Mouse (Mus musculus): ENCODE results near the gene Borcs7.

The Borcs7 gene

DNA sequence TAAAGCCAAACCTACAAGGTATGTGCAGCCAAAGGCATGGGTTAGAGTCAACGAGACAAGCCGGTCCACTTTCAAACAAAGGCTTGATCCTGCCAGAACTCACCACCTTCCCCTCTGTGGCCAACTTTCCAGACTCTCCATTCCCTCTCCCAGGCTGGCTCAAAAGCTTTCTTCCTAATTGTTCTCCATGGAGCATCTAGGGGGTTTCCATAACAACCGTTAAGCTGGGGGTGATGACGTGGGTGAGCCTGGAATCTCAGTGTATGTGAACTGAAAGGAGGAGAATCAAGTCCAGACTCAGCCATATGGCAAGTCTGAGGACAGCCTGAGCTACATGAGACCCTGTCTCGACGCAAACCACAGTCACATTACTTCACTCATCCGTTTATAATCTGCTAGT lies 24.2 kb upstream of the Borcs7 start:
- DNase-seq = no peak

DNA sequence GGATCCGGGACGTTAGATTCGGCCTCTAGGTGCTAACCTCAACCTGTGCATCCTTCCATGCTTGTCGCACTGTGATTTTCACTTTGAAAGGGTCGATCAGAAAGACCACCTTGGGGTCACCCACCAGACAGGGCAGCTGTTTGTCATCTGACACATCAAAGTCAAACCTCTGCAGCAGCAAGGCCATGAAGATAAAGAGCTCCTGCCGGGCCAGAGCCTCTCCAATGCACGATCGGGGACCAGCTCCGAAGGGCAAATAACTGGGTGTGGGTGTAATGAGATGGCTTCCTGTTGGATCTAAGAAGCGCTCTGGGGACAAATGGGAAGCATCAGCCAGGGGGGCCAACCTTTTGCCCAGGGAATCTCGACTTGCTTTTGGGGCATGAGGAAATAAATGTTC lies 22.4 kb upstream of the Borcs7 start:
- DNase-seq = no peak

DNA sequence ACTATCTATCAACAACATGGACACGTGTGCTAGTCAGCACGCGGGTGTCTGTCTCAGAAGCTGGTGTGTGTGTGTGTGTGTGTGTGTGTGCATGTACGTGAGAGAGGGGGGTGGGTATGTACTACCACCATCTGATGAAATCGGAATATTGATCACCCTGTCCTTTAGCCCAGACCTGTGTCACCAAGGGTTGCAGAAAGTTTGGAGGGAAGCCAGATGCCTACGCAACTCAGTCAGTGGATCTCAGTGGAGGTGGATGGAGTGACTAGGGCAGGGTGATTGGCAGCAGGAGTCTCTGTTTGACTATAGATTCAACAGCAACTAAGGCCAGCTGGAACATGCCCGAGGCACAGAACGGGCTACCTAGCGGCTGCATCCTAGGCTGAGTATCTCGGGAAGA lies 21.4 kb upstream of the Borcs7 start:
- DNase-seq = no peak

DNA sequence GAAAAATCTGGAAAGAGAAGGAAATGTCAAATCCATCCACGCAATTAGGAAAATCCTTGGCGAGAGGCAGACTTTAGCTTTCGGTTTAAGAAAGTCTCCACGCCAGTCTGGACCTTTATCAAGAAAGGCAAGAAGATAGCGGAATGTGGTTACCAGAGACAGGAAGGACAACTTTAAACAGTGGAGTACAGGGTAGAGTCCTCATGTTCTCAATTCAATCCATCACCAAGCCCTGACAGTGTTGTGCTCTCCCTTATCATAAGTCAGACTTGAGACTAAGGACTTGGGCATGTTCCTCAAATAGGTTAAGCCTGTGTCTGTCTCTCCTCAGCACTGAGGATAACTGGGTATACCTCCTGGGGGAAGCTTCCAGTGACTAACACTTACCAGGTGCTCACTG lies 19.9 kb upstream of the Borcs7 start:
- DNase-seq = no peak

DNA sequence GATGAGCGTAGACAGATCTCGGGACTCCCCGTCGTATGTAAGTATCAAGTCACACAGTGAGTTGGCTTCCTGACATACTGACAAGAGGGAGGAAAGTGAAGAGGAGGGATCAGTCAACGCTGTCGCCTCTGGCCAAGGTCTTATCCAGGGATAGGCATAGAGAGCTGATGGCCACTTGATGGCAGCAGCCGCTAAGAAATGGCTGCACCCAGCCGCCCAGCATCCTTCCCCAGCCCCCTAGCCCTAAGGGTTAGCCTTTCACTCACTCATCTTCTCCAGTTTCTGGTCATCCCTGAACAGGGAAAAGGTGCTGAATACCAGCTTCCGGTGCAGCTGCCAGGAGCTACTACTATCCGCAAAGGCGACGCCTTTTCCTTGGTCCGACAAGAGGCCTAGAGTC lies 19.0 kb upstream of the Borcs7 start:
- DNase-seq = peak; percentile 66 to 81

- DNase-seq = no peak
These were observed 16.8 kb upstream of the Borcs7 start, which contains the start of gene Cyp17a1 for GRCm38 (mm10) chr19:46672766-46673418. Gene Cyp17a1 (minus strand): TSS chr19:46673172.

GRCm38 (mm10) chr19:46675641-46676040 lies 14.1 kb upstream of the Borcs7 start:
- DNase-seq = no peak

GRCm38 (mm10) chr19:46679720-46680383 lies 9.9 kb upstream of the Borcs7 start:
- no peak for DNase-seq

DNA sequence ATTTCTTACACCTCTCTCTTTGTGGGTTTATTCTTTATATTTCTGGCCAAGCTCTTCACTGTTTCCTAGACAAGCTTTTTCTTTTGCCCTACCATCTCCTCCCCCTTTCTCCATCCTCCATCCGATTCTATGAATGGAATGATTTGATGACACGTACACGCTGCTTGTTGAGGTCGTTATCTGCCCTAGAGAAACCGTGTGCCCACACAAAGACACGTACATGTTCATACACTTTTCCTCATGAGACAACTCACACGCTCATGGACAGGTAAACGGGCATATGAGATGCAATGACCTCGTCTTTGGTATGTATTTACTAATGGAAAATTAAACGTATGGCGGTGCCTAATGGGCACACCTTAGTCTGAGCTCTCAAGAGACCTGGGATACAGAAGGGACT lies 681 bp downstream of the Borcs7 start:
- DNase-seq = no peak

GRCm38 (mm10) chr19:46691078-46691477 lies 1.4 kb downstream of the Borcs7 start:
- no peak for DNase-seq

- no peak for DNase-seq
These were observed 3.4 kb downstream of the Borcs7 start for GRCm38 (mm10) chr19:46693146-46693545.

DNA sequence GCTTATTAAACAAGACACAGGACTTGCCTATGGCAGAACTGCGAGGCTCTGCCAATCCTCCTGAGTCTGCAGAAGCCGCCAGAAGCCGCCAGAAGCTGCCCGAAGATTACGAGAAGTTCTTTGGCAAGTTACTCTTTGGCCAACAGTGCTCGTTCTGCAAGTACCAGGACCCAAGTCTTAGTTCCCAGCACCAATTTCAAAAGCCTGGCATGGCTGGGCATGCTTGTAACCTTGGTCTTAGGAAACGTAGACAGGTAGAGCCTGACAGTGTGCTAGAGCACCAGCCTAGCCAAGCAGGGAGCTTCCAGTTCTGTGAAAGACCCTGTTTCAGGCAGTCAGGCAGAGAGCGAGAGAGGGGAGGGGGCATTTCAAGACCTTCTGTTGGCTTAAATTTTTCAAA lies 6.8 kb downstream of the Borcs7 start:
- DNase-seq = no peak

DNA sequence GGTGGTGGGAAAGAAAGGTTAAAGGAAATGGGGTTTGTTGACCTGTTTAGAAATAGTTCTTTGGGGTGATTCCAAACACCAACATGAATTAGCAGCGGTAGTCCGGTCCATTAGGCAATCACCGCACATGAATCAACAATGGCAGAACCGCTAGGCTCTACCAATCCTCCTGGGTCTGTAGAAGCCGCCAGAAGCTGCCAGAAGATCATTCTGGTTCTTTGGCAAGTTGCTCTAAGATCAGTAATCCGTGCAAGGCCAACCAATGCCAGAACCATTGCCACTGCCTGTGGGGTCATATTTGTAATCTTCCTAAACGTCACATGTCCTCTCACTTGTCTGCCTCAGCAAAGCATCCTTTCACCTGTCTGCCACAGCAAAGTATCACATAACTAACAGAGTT lies 7.2 kb downstream of the Borcs7 start:
- no peak for DNase-seq

GRCm38 (mm10) chr19:46697840-46698517 lies 8.3 kb downstream of the Borcs7 start:
- DNase-seq = no peak

GRCm38 (mm10) chr19:46699011-46699481 lies 9.3 kb downstream of the Borcs7 start:
- no peak for DNase-seq

GRCm38 (mm10) chr19:46701156-46701555 lies 11.4 kb downstream of the Borcs7 start:
- no peak for DNase-seq

- no peak for DNase-seq
These were observed 16.2 kb downstream of the Borcs7 start for GRCm38 (mm10) chr19:46705779-46706495.

DNA sequence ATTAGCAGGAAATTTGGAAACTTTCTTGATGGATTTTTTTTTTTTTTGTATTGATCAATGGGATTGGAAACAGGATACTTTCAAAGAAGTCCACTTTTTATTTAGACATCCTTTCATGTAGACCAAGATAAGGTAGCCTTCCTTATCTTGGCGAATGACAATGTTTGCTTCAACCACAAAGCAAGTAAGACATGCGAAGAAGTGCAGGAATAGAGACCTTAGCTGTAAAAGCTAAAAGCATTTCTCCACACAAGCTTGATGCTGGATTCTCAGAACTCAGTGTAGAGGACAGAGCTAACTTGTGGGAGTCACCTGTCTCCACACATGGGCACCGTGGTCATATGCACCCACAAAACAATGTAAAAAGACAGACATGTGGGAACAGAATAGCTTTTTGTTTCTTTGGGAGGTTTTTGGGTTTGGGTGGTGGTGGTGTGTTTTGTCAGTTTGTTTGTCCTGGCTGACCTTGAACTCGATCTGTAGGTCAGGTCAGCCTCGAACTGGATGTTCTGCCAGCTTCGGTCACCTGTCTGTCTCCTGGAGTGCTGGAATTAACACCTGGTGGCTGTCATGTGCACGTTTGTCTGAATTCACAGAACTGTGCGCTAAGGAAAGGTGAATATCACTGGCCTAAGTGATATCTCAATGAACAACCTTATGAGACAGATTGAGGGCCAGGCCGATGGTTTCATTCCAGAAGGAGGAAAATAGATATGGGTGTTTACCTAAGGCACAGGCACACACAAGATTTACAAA lies 17.0 kb downstream of the Borcs7 start:
- no peak for DNase-seq

DNA sequence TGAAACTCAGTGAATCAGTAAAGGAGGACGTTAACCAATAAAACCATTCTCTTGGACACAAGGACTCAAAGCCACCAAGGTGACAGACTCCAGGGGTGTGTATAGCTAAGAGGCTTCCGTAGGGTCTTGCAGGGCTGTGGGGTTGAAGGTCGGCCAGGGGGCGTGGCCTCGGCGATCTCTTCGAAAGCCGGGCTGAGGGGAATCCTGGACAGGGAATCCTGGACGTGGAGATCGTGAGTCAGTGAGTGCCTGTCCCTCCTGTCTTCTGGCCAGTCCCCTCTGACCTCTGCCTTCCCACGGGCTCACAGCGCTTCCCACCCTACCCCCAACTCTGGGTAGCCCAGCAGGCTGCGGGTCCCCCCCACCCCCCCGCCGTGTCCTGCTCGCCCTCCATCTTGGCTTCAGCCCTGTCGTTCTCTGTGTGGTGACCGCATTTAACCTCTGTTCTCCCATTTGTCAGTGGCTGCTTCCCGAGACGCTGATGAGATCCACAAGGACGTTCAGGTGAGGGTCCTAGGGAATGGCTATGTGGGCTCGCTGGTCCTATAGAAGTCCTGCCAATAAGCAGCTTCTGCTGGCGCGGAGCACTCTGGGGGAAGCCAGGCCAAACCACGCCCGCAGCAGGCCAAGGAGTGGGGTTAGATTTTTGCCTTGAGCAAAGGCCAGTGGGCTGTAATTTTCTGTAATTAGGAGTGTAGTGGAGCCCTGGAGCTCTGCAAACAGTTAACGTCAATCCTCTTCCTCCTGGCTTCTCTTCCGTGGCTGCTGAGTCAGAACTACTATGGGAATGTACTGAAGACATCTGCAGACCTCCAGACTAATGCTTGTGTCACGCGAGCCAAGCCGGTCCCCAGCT lies 17.8 kb downstream of the Borcs7 start, which contains the start of gene As3mt:
As3mt (plus strand) TSS at position 163 of the 856 bp plus-strand sequence.
- peak; percentile 74 to 81 for DNase-seq

DNA sequence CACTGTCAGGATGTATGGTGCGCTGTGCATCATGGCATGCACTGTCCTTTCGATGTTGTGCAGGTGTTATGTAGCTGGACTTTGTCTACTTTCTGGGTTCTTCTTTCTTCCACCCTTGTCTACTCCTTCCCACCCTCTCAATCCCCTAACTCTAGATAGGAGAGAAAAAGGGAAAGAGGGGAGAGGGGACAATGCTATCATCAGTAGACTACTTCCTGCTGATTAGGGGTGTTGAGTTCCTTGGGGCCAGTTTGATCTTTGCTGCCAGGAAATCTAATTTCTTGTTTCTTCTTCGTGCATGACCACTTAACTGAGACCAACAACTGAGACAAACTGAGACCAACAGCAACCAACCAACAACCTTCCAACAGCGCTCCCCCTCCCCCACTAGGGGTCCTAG lies 20.9 kb downstream of the Borcs7 start:
- DNase-seq = no peak

DNA sequence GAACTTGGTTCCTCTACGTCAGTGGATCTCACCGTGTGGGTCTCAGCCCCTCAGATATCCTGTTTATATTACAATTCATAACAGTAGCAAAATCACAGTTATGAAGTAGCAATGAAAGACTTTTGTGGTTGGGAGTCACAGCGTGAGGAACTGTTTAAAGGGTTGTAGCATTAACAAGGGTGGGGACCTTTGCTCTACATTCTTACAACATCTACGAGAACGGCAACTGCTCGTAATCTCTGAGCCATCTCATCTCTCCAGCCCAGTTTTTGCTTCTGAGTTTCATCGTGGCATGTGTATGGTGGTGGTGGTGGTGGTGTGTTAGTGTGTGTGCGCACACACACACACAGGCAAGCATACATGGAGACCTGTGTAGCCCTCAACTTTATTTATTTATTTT lies 24.5 kb downstream of the Borcs7 start:
- DNase-seq = no peak

Data from cerebellum, postnatal 25 days (tissue).